Mouse (Mus musculus) MEL (cell line): Measurements from ENCODE around the gene Pkd1l2. TPM values are rescaled to one million over a fixed set of nuclear protein-coding genes. Genes with fewer than 3 reads are reported as not detected.

Experiments
- DNase-seq: peaks from one replicate; pipeline ENCODE4 v3.0.0; 2011; ENCODE audit warnings: low read depth, low spot score
- H3K27ac ChIP-seq: 2 replicates; pipeline ENCODE4 v1.5.1; 2012; ENCODE audit warnings: low read depth, mild to moderate bottlenecking, control low read depth, low read length, moderate library complexity; ENCODE audit not compliant: control insufficient read depth
- H3K27me3 ChIP-seq, 2 experiments: fragments of 150-350 bp in 1 of 2; sonication (generic) in 1 of 2; 2 replicates each; pipeline ENCODE4 v1.6.1; 2012; ENCODE audit warnings: low read length in 2 of 2, mild to moderate bottlenecking in 2 of 2, improper control_type of control experiment in 1 of 2, moderate library complexity in 1 of 2; ENCODE audit not compliant: insufficient read depth in 2 of 2, control insufficient read depth in 1 of 2
- H3K36me3 ChIP-seq, 2 experiments: 2 replicates each; pipeline ENCODE4 v1.6.1; 2012 to 2014; ENCODE audit warnings: low read length in 2 of 2, improper control_type of control experiment in 1 of 2, inconsistent platforms in 1 of 2, mild to moderate bottlenecking in 1 of 2; ENCODE audit not compliant: insufficient read depth in 2 of 2, control insufficient read depth in 1 of 2
- H3K4me1 ChIP-seq, 2 experiments: fragments of 150-350 bp in 1 of 2; sonication (generic) in 1 of 2; 2 replicates each; pipeline ENCODE4 v1.6.1; 2012; ENCODE audit warnings: low read length in 2 of 2, improper control_type of control experiment in 1 of 2, mild to moderate bottlenecking in 1 of 2; ENCODE audit not compliant: insufficient read depth in 2 of 2, control insufficient read depth in 1 of 2
- H3K4me3 ChIP-seq, 2 experiments: fragments of 150-350 bp in 1 of 2; sonication (generic) in 1 of 2; 2 replicates each; pipeline ENCODE4 v1.5.1; 2012; ENCODE audit warnings: low read depth in 2 of 2, low read length in 2 of 2, mild to moderate bottlenecking in 2 of 2, moderate library complexity in 2 of 2, control low read depth in 1 of 2, improper control_type of control experiment in 1 of 2; ENCODE audit not compliant: control insufficient read depth in 1 of 2, insufficient read depth in 1 of 2
- H3K79me2 ChIP-seq: 2 replicates; pipeline ENCODE4 v1.6.1; 2012; ENCODE audit warnings: mild to moderate bottlenecking, low read length, moderate library complexity; ENCODE audit not compliant: control insufficient read depth, poor library complexity, insufficient read depth
- H3K9ac ChIP-seq: 2 replicates; pipeline ENCODE4 v1.6.1; 2012; ENCODE audit warnings: low read depth, mild to moderate bottlenecking, control low read depth, low read length, moderate library complexity; ENCODE audit not compliant: control insufficient read depth, poor library complexity, severe bottlenecking
- H3K9me3 ChIP-seq: fragments of 150-350 bp; sonication (generic); replicated peaks from 2 replicates; pipeline ENCODE4 v1.6.1; 2012; ENCODE audit warnings: mild to moderate bottlenecking, low read length, improper control_type of control experiment, moderate library complexity; ENCODE audit not compliant: insufficient read depth
- CHD1 ChIP-seq: IDR thresholded peaks from 2 replicates; pipeline ENCODE4 v1.6.1; 2012; ENCODE audit warnings: low read depth, mild to moderate bottlenecking, inconsistent platforms, low read length, improper control_type of control experiment
- CTCF ChIP-seq, 3 experiments: IDR thresholded peaks in 2 of 3; conservative IDR thresholded peaks in 1 of 3; 2 replicates each; pipeline ENCODE4 v1.5.1; 2011 to 2012; ENCODE audit warnings: low read length in 3 of 3, low read depth in 2 of 3, mild to moderate bottlenecking in 2 of 3, improper control_type of control experiment in 1 of 3, inconsistent platforms in 1 of 3, mixed read lengths in 1 of 3, moderate library complexity in 1 of 3; ENCODE audit not compliant: control insufficient read depth in 1 of 3, insufficient read depth in 1 of 3, poor library complexity in 1 of 3, severe bottlenecking in 1 of 3
- E2F4 ChIP-seq: IDR thresholded peaks from 2 replicates; pipeline ENCODE4 v1.6.1; 2011; ENCODE audit warnings: low read depth, low read length, improper control_type of control experiment, borderline replicate concordance
- JUND ChIP-seq: IDR thresholded peaks from 2 replicates; pipeline ENCODE4 v1.6.1; 2011; ENCODE audit warnings: low read depth, mild to moderate bottlenecking, improper control_type of control experiment, low read length
- MAFK ChIP-seq: IDR thresholded peaks from 2 replicates; pipeline ENCODE4 v1.6.1; 2011; ENCODE audit warnings: low read depth, mild to moderate bottlenecking, low read length, improper control_type of control experiment, borderline replicate concordance
- MAZ ChIP-seq: IDR thresholded peaks from 2 replicates; pipeline ENCODE4 v1.6.1; 2012; ENCODE audit warnings: low read depth, mild to moderate bottlenecking, inconsistent platforms, low read length, improper control_type of control experiment
- NELFE ChIP-seq: IDR thresholded peaks from 2 replicates; pipeline ENCODE4 v1.6.1; 2011; ENCODE audit warnings: low read depth, low read length, improper control_type of control experiment
- POLR2A ChIP-seq, 2 experiments: IDR thresholded peaks; 2 replicates each; pipeline ENCODE4 v1.6.1; 2011 to 2012; ENCODE audit warnings: low read length in 2 of 2, mild to moderate bottlenecking in 2 of 2, control low read depth in 1 of 2, improper control_type of control experiment in 1 of 2, low read depth in 1 of 2, moderate library complexity in 1 of 2; ENCODE audit not compliant: control insufficient read depth in 1 of 2, insufficient read depth in 1 of 2, poor library complexity in 1 of 2
- POLR2AphosphoS2 ChIP-seq: IDR thresholded peaks from 2 replicates; pipeline ENCODE4 v1.6.1; 2011; ENCODE audit warnings: low read length, improper control_type of control experiment
- RAD21 ChIP-seq: IDR thresholded peaks from 2 replicates; pipeline ENCODE4 v1.6.1; 2011; ENCODE audit warnings: mild to moderate bottlenecking, low read depth, low read length, improper control_type of control experiment
- RCOR1 ChIP-seq: IDR thresholded peaks from 2 replicates; pipeline ENCODE4 v1.6.1; 2012; ENCODE audit warnings: low read depth, mild to moderate bottlenecking, inconsistent platforms, low read length, improper control_type of control experiment
- SIN3A ChIP-seq: IDR thresholded peaks from 2 replicates; pipeline ENCODE4 v1.6.1; 2012; ENCODE audit warnings: low read length, improper control_type of control experiment, inconsistent platforms
- SMC3 ChIP-seq: IDR thresholded peaks from 2 replicates; pipeline ENCODE4 v1.6.1; 2011; ENCODE audit warnings: low read depth, low read length, improper control_type of control experiment
- TBP ChIP-seq: IDR thresholded peaks from 2 replicates; pipeline ENCODE4 v1.8.0; 2011; ENCODE audit warnings: low read depth, low read length, improper control_type of control experiment
- TCF12 ChIP-seq: IDR thresholded peaks from 2 replicates; pipeline ENCODE4 v1.6.1; 2014; ENCODE audit warnings: low read depth, mild to moderate bottlenecking, inconsistent platforms, low read length, improper control_type of control experiment, moderate library complexity
- ZC3H11A ChIP-seq: IDR thresholded peaks from 2 replicates; pipeline ENCODE4 v1.6.1; 2012; ENCODE audit warnings: low read depth, mild to moderate bottlenecking, inconsistent platforms, low read length, improper control_type of control experiment
- ZMIZ1 ChIP-seq: IDR thresholded peaks from 2 replicates; pipeline ENCODE4 v1.6.1; 2012; ENCODE audit warnings: low read depth, mild to moderate bottlenecking, inconsistent platforms, low read length, improper control_type of control experiment, moderate library complexity
- ZNF384 ChIP-seq: IDR thresholded peaks from 2 replicates; pipeline ENCODE4 v1.6.1; 2012; ENCODE audit warnings: low read depth, mild to moderate bottlenecking, inconsistent platforms, low read length, improper control_type of control experiment
- polyA plus RNA-seq, 2 experiments: library from polyadenylated mRNA; stranded (reverse) in 1 of 2; unstranded in 1 of 2; fragments of >175 nt in 1 of 2; fragments of >200 nt in 1 of 2; gene quantifications; 2 replicates each; pipeline versions ENCODE4 v1.2.1 to v1.2.4; 2012; ENCODE audit warnings: low replicate concordance in 2 of 2, low read depth in 1 of 2; ENCODE audit not compliant: insufficient read length in 2 of 2, insufficient read depth in 1 of 2, missing spikeins in 1 of 2
- total RNA-seq: library from RNA; depleted of rRNA; stranded (reverse); fragments of 300-350 nt; gene quantifications from 2 replicates; pipeline ENCODE4 v1.2.3, GENCODE M21; 2012

Pkd1l2 gene
- total and polyA plus RNA-seq, 3 experiments: 0.86 to 1.5 TPM; not detected in 1

DNA sequence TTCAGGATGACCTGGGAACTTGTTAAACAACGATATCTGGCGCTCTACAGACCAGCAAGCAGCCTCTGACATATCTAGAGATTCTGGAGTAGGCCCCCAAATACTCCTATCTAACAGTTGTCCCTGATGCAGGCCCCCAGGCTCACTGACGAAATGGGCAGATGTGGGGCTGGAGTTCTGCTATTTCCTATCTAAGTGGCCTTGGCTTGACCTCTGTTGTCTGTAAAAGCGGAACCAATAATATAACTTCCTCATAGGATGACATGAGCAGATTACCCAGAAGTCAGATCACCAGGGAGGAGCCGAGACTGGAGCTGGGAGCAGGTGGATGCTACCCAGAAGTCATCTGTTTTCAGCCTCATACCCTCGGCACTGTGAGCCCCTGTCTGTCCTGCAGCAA lies 27.2 kb downstream of the Pkd1l2 start (continued):
- TF ChIP-seq RAD21: no peak
- TF ChIP-seq E2F4: no peak
- no peak for TF ChIP-seq ZC3H11A
- no peak for TF ChIP-seq POLR2AphosphoS2
- TF ChIP-seq TBP: 0 out of 2 replicates have a peak, but pooled peaks have one; percentile 50

DNA sequence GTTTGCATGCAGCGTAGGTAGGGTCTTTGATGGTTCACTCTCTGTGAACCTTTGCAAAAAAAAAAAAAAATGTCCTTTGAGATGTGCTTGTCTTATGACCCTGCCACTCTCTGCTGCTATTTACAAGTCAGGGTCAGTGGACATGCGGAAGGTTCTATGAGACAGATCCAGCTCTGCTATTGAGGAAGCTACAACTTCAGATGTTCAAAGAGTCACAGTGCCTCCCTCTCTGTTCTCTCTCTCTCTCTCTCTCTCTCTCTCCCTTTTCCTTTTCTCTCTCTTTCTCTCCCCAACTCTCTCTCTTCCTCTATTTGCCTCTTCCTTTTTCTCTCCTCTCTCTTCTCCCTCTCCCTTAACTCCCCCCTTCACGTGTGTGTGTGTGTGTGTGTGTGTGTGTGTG lies 28.1 kb downstream of the Pkd1l2 start:
- Histone ChIP-seq H3K9me3 (no peaks in the 10 kb centered on the region), H3K4me3 (no peak overlapping the region), H3K9ac (peak overlapping the region; percentile 25), H3K27ac (peak overlapping the region; percentile 60), H3K27me3 (no peaks in the 10 kb centered on the region), H3K4me1 (peaks cover 11 to 31% of the 10 kb centered on the region in 2 experiments), H3K79me2 (no peaks in the 10 kb centered on the region), H3K36me3 (peaks cover 0 to 9% of the 10 kb centered on the region in 2 experiments; a peak in 2 of 4 replicates)
- TF ChIP-seq POLR2AphosphoS2: no peak
- no peak for TF ChIP-seq ZMIZ1
- TF ChIP-seq CHD1: no peak
- no peak for TF ChIP-seq E2F4
- TF ChIP-seq TCF12: no peak
- no peak for TF ChIP-seq POLR2A (IDR thresholded peaks at IDR 0.05; ENCODE audit: control insufficient read depth in 1 of 2, insufficient read depth in 1 of 2, low read depth in 1 of 2, low read length in 2 of 2, poor library complexity in 1 of 2)
- peak; percentile 57; the same call in 1 of the 2 replicates for TF ChIP-seq JUND
- TF ChIP-seq ZNF384: no peak
- DNase-seq: no peak

- DNase-seq: peak; percentile 74
Observed at GRCm38 (mm10) chr8:117053135-117054079, 28.8 kb downstream of the Pkd1l2 start.

More at GRCm38 (mm10) chr8:117053135-117054079, 28.8 kb downstream of the Pkd1l2 start:
- H3K4me1 ChIP-seq: peaks cover 11 to 31% of the 10 kb centered on the region in 2 experiments
- H3K79me2 ChIP-seq: no peaks in the 10 kb centered on the region
- no peak overlapping the region for H3K9ac ChIP-seq
- no peaks in the 10 kb centered on the region for H3K27me3 ChIP-seq
- TF ChIP-seq POLR2A (IDR thresholded peaks at IDR 0.05; ENCODE audit: control insufficient read depth in 1 of 2, insufficient read depth in 1 of 2, low read depth in 1 of 2, low read length in 2 of 2, poor library complexity in 1 of 2) (no peak), RCOR1 (no peak), SIN3A (no peak), ZC3H11A (peak; percentile 22; the same call in 1 of the 2 replicates), MAZ (no peak), E2F4 (no peak), SMC3 (peak; percentile 67), TBP (no peak), NELFE (no peak), MAFK (no peak), CTCF (IDR thresholded peaks at IDR 0.05 in 2 of 3, conservative IDR thresholded peaks at IDR 0.05 in 1 of 3; ENCODE audit: control insufficient read depth in 1 of 3, insufficient read depth in 1 of 3, low read depth in 2 of 3, low read length in 3 of 3, poor library complexity in 1 of 3, severe bottlenecking in 1 of 3) (peak; percentile 61 to 78 (median 73)), RAD21 (peak; percentile 40)
- H3K9me3 ChIP-seq: no peaks in the 10 kb centered on the region
- 0 out of 2 replicates have a peak overlapping the region, but pooled peaks have one; percentile 60 for H3K27ac ChIP-seq
- H3K4me3 ChIP-seq: no peak overlapping the region
- peaks cover 0 to 9% of the 10 kb centered on the region in 2 experiments; a peak in 2 of 4 replicates for H3K36me3 ChIP-seq
